Mouse (Mus musculus) myocyte (in vitro differentiated cells): Measurements from ENCODE around the gene Ubc.

Source experiments
- CEBPB ChIP-seq: IDR thresholded peaks from 2 replicates; pipeline ENCODE4 v1.6.1; 2011; ENCODE audit warnings: mild to moderate bottlenecking, moderate library complexity; ENCODE audit not compliant: poor library complexity, insufficient read depth, severe bottlenecking
- E2F4 ChIP-seq: IDR thresholded peaks from one replicate; pipeline ENCODE4 v1.6.1; 2011; ENCODE audit warnings: mild to moderate bottlenecking, control low read depth, moderate library complexity; ENCODE audit not compliant: insufficient read depth
- MAX ChIP-seq: IDR thresholded peaks from one replicate; pipeline ENCODE4 v1.6.1; 2011; ENCODE audit warnings: low read depth, mild to moderate bottlenecking, control low read depth
- MYOD1 ChIP-seq, 3 experiments: IDR thresholded peaks; one replicate each; pipeline ENCODE4 v1.6.1; 2011; ENCODE audit warnings: control low read depth in 2 of 3, low read depth in 2 of 3, mild to moderate bottlenecking in 2 of 3, moderate library complexity in 1 of 3; ENCODE audit not compliant: insufficient read length in 2 of 3, control insufficient read depth in 1 of 3
- MYOG ChIP-seq, 3 experiments: IDR thresholded peaks; one replicate each; pipeline ENCODE4 v1.6.1; 2011; ENCODE audit warnings: control low read depth in 2 of 3, low read depth in 2 of 3, mild to moderate bottlenecking in 2 of 3; ENCODE audit not compliant: insufficient read length in 2 of 3, control insufficient read depth in 1 of 3, insufficient read depth in 1 of 3
- POLR2A ChIP-seq: IDR thresholded peaks from one replicate; pipeline ENCODE4 v1.6.1; 2011; ENCODE audit warnings: low read depth, mild to moderate bottlenecking, control low read depth, moderate library complexity; ENCODE audit not compliant: insufficient read length
- POLR2AphosphoS2 ChIP-seq: IDR thresholded peaks from one replicate; pipeline ENCODE4 v1.6.1; 2011; ENCODE audit warnings: low read depth, control low read depth; ENCODE audit not compliant: insufficient read length
- REST ChIP-seq: IDR thresholded peaks from one replicate; pipeline ENCODE4 v1.6.1; 2011; ENCODE audit warnings: mild to moderate bottlenecking, control low read depth, moderate library complexity; ENCODE audit not compliant: insufficient read depth, insufficient read length
- SRF ChIP-seq: IDR thresholded peaks from one replicate; pipeline ENCODE4 v1.6.1; 2011; ENCODE audit warnings: low read depth; ENCODE audit not compliant: control insufficient read depth, insufficient read length
- TCF12 ChIP-seq: IDR thresholded peaks from one replicate; pipeline ENCODE4 v1.6.1; 2011; ENCODE audit warnings: mild to moderate bottlenecking, control low read depth; ENCODE audit not compliant: poor library complexity, insufficient read depth, severe bottlenecking
- TCF3 ChIP-seq: IDR thresholded peaks from one replicate; pipeline ENCODE4 v1.6.1; 2011; ENCODE audit warnings: low read depth, control low read depth; ENCODE audit not compliant: insufficient read length
- USF1 ChIP-seq: IDR thresholded peaks from one replicate; pipeline ENCODE4 v1.6.1; 2011; ENCODE audit warnings: low read depth, mild to moderate bottlenecking, control low read depth, moderate library complexity

- TF ChIP-seq USF1 (no peak), POLR2A (peak; percentile 82), SRF (no peak), POLR2AphosphoS2 (peak; percentile 79), MYOD1 (IDR thresholded peaks at IDR 0.05; ENCODE audit: control insufficient read depth in 1 of 3, insufficient read length in 2 of 3, low read depth in 2 of 3) (no peak), TCF12 (no peak), CEBPB (no peak), MAX (no peak), E2F4 (no peak), MYOG (IDR thresholded peaks at IDR 0.05; ENCODE audit: control insufficient read depth in 1 of 3, insufficient read depth in 1 of 3, insufficient read length in 2 of 3, low read depth in 2 of 3) (no peak), REST (no peak), TCF3 (no peak)
Observed at GRCm38 (mm10) chr5:125340547-125341262, 49.3 kb downstream of the Ubc start, which contains the start of gene Scarb1.
